Mouse (Mus musculus) liver, embryonic 16.5 days (tissue): ENCODE measurements around the gene Pdap1. TPM values are rescaled to one million over a fixed set of nuclear protein-coding genes. Genes with fewer than 3 reads are reported as not detected.

Source experiments
- ATAC-seq: fragments of 200-750 bp; cut with Nextera tagmentation; 2 replicates; pipeline ENCODE4 v1.8.0; 2017; ENCODE audit warnings: low read depth, mild to moderate bottlenecking, moderate number of reproducible peaks, moderate library complexity
- H3K27ac ChIP-seq: fragments of 300-500 bp; sonication (generic); 2 replicates; pipeline ENCODE4 v1.5.1; 2014; ENCODE audit warnings: mild to moderate bottlenecking, low read length
- H3K27me3 ChIP-seq: fragments of 300-500 bp; sonication (generic); 2 replicates; pipeline ENCODE4 v1.6.1; 2014; ENCODE audit warnings: low read depth, low read length, mixed read lengths; ENCODE audit not compliant: control insufficient read depth, insufficient read depth
- H3K36me3 ChIP-seq: fragments of 300-500 bp; sonication (generic); 2 replicates; pipeline ENCODE4 v1.6.1; 2014; ENCODE audit warnings: mild to moderate bottlenecking; ENCODE audit not compliant: control insufficient read depth, insufficient read depth
- H3K4me1 ChIP-seq: fragments of 300-500 bp; sonication (generic); 2 replicates; pipeline ENCODE4 v1.6.1; 2014; ENCODE audit warnings: low read depth, low read length, mixed read lengths; ENCODE audit not compliant: control insufficient read depth
- H3K4me2 ChIP-seq: fragments of 300-500 bp; sonication (generic); 2 replicates; pipeline ENCODE4 v1.6.1; 2014; ENCODE audit warnings: low read depth, low read length, mixed read lengths
- H3K4me3 ChIP-seq: fragments of 300-500 bp; sonication (generic); 2 replicates; pipeline ENCODE4 v1.5.1; 2014; ENCODE audit warnings: low read depth, mild to moderate bottlenecking, low read length
- H3K9ac ChIP-seq: fragments of 300-500 bp; sonication (generic); 2 replicates; pipeline ENCODE4 v1.6.1; 2014; ENCODE audit warnings: low read depth, low read length
- H3K9me3 ChIP-seq: fragments of 300-500 bp; sonication (generic); replicated peaks from 2 replicates; pipeline ENCODE4 v1.6.1; 2016; ENCODE audit warnings: low read length; ENCODE audit not compliant: control insufficient read depth
- WGBS: fragments of 180-500 bp; shearing (Covaris S2); extraction: QIAGEN DNeasy Blood & Tissue Kit; methylation state at CpG from one replicate; pipeline ENCODE4 v1.1.7; 2014; ENCODE audit not compliant: insufficient replicate concordance; 5-methylcytosine and 5-hydroxymethylcytosine counted together
- polyA plus RNA-seq: library from polyadenylated mRNA; unstranded; fragments of >200 nt; fragmentation: Nextera tagmentation; extraction: Ambion mirVana; gene quantifications from 2 replicates; pipeline ENCODE4 v1.2.1, GENCODE M21; 2015

Gene Pdap1
- 33.6 and 36.3 TPM in 2 replicates for polyA plus RNA-seq

DNA sequence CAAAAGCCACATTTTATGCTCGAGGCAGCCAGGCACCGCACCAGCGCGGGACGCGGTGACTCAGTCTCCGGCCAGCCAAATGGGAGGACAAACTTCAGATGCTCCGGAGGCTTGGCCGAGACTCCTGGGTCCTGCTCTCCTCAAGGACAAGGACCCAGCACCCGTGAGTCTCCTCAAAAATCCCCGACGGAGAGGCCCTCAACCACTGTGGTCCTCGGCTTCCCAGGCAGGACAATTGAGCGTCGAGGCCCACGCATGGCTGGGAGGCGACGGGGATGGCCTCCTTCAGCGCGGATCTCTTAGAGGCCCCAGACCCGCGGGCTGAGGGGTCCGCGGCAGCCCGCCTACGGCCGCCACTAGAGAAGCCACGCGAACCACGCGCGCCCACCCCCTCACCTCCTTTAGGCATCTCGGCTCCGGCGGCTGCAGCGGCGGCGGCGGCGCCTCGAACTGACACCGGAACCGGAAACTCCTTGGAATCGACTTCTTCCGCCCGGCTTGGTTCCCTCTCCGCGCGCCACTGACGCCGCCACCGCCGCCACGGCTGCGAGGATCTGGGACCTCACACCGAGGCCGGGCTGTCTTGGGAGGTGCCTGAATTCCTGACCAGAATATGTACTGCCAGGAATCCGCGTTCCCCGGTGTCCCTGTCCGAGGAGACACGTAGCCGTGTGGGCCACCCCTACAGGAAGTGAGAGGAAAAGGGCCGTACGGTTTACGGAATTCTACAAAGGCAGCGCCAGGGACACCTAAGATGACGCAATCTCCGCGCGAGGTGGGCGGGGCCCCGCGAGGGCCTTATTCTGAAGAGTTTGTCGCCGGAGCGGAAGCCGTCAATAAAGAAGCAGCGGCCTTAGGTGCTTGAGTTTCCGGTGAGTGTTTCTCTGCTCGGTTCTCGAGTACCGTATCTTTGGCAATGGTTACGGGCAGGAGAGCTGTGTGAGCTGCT is at the start of gene Pdap1, which contains the start of gene Bud31:
TSS of gene Pdap1 (minus strand) at position 668 of the 949 bp plus-strand sequence.
TSS of gene Bud31 (plus strand) at position 792 of the 949 bp plus-strand sequence.
- peak within 1 kb of the TSS; percentile 83 for H3K4me2 ChIP-seq
- under 1% methylated on average over 82 of the region's 84 CpGs for WGBS
- peak; percentile 92 for ATAC-seq
- peak within 1 kb of the TSS; percentile 93 for H3K4me3 ChIP-seq
- no peaks in the 10 kb centered on the region for H3K27me3 ChIP-seq
- no peaks in the 10 kb centered on the region for H3K9me3 ChIP-seq
- H3K4me1 ChIP-seq = peaks cover 22% of the 10 kb centered on the region
- peak within 1 kb of the TSS; percentile 90 for H3K9ac ChIP-seq
- H3K36me3 ChIP-seq = peaks cover 39% of the 10 kb centered on the region
- H3K27ac ChIP-seq = peak within 1 kb of the TSS; percentile 94

GRCm38 (mm10) chr5:145189416-145189815 is 49.4 kb upstream of the Pdap1 start:
- H3K9me3 ChIP-seq = no peaks in the 10 kb centered on the region
- H3K9ac ChIP-seq = no peak overlapping the region; the same call in 1 of the 2 replicates
- H3K27me3 ChIP-seq = no peaks in the 10 kb centered on the region
- H3K27ac ChIP-seq = no peak overlapping the region
- H3K4me3 ChIP-seq = peak overlapping the region; percentile 91
- peaks cover 27% of the 10 kb centered on the region for H3K4me1 ChIP-seq
- H3K4me2 ChIP-seq = peak overlapping the region; percentile 85
- peak; percentile 10; the same call in 1 of the 2 replicates for ATAC-seq
- peaks cover 21% of the 10 kb centered on the region for H3K36me3 ChIP-seq
- 30% methylated on average over 6 of the region's 6 CpGs for WGBS

DNA sequence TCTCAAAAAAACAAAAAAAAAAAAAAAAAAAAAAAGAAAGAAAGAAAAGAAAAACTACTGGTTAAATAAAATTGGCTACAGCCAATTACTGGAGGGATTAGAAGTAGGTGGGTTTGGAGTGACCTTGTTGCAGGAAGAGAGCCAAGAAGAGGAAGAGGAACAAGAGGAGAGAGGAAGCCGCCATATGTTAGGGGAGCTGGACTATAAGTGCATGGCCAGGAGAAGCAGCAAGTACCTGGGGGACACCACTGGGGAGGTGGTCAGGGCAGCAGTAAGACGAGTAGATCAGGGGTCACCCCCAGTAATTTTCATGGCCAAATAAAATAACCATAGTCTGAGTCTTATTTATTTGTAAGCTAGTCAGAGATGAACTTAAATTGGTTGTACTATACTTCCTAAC is 45.2 kb upstream of the Pdap1 start:
- Histone ChIP-seq H3K4me3 (no peak overlapping the region), H3K27ac (no peak overlapping the region), H3K9ac (no peak overlapping the region), H3K4me1 (peaks cover 16% of the 10 kb centered on the region), H3K27me3 (no peaks in the 10 kb centered on the region), H3K9me3 (no peaks in the 10 kb centered on the region), H3K36me3 (peaks cover 54% of the 10 kb centered on the region), H3K4me2 (no peak overlapping the region)
- WGBS = 65% methylated on average over 2 of the region's 2 CpGs
- ATAC-seq = no peak

- H3K27ac ChIP-seq = peak overlapping the region; percentile 31; the same call in 1 of the 2 replicates
- H3K36me3 ChIP-seq = peaks cover 76% of the 10 kb centered on the region
- 0 out of 2 replicates have a peak overlapping the region, but pooled peaks have one; percentile 9 for H3K4me3 ChIP-seq
- no peaks in the 10 kb centered on the region for H3K4me1 ChIP-seq
- WGBS = 69% methylated on average over 18 of the region's 18 CpGs
- H3K27me3 ChIP-seq = no peaks in the 10 kb centered on the region
- H3K9ac ChIP-seq = no peak overlapping the region
- peak overlapping the region; percentile 7; the same call in 1 of the 2 replicates for H3K4me2 ChIP-seq
- H3K9me3 ChIP-seq = no peaks in the 10 kb centered on the region
- ATAC-seq = peak; percentile 14
Observed at GRCm38 (mm10) chr5:145178461-145178980, 38.5 kb upstream of the Pdap1 start.

GRCm38 (mm10) chr5:145167306-145167661 is 27.2 kb upstream of the Pdap1 start:
- Histone ChIP-seq H3K4me1 (peaks cover 19% of the 10 kb centered on the region), H3K36me3 (peaks cover 21% of the 10 kb centered on the region), H3K27ac (peak overlapping the region; percentile 82), H3K4me2 (peak overlapping the region; percentile 84), H3K4me3 (peak overlapping the region; percentile 98), H3K9me3 (no peaks in the 10 kb centered on the region), H3K27me3 (no peaks in the 10 kb centered on the region), H3K9ac (peak overlapping the region; percentile 99)
- WGBS = under 1% methylated on average over 28 of the region's 28 CpGs
- peak; percentile 6 for ATAC-seq

DNA sequence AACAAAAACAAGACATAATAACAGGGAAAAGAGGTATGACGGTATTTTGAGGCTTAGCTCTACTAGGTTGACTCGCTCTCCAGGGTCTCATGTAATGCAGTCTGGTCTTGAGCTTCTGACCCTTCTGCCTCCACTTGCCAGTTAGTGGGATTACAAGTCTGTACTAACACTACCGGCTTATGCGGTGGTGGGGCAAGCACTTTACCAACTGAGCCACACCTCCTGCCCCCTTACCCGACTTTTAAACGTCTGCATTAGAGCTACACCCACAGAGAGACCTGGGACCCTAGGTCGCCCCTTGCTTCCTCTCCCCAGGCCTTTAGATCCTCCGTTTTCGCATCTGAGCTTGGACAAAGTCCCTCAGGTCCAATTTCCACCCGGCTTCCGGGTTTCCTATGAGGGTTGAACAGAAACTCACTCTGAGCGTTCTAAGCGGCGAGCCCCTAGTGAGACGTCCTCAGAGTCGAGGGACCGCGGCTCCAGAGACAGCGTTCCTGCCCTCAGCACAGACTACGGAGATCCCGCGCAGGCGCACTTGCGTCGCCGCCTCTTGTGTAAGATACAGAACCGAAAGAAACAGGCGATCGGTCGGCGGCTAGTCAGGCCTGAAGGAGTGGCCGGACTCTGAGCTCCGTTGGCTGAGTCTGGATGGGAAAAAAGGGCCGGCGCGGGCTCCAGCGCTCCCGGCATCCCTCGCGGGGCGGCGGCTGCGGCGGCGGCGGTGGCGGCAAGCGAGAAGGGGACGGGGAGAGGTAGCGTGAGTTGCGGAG is 26.7 kb upstream of the Pdap1 start, which contains the start of the genes Ptcd1 and Cpsf4:
TSS of gene Ptcd1 (minus strand) at position 573 of the 770 bp plus-strand sequence.
TSS of gene Cpsf4 (plus strand) at position 678 of the 770 bp plus-strand sequence.
- peaks cover 19% of the 10 kb centered on the region for H3K4me1 ChIP-seq
- ATAC-seq = peak; percentile 95

GRCm38 (mm10) chr5:145165184-145165583 is 25.1 kb upstream of the Pdap1 start:
- no peak overlapping the region for H3K4me2 ChIP-seq

More for the DNA sequence above, 26.7 kb upstream of the Pdap1 start, which contains the start of the genes Ptcd1 and Cpsf4:
- Histone ChIP-seq H3K36me3 (peaks cover 16% of the 10 kb centered on the region), H3K4me2 (peak within 1 kb of the TSS; percentile 84), H3K4me3 (peak within 1 kb of the TSS; percentile 98), H3K27me3 (no peaks in the 10 kb centered on the region), H3K9me3 (no peaks in the 10 kb centered on the region), H3K9ac (peak within 1 kb of the TSS; percentile 99), H3K27ac (peak within 1 kb of the TSS; percentile 82)
- under 1% methylated on average over 47 of the region's 51 CpGs for WGBS

DNA sequence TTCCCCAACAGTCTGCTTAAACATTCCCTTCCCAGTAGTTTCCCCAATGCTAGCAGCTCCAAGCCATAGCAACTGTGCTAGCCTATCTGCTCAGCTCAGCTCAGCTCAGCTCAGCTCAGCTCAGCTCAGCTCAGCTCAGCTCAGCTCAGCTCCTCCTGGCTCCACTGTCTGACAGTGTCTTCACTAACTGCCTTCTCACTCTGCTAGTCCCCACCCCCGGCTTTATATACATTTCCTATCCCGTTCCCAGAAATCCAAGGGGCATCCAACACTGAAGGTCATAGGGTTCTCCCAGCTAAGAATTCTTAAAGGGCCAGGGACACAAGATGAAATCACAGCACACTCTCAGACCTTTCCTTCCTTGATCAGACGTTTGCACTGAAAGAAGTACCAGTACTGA is 24.7 kb upstream of the Pdap1 start:
- no peaks in the 10 kb centered on the region for H3K9me3 ChIP-seq
- no peak for ATAC-seq
- H3K4me1 ChIP-seq = peaks cover 19% of the 10 kb centered on the region
- peaks cover 13% of the 10 kb centered on the region for H3K36me3 ChIP-seq
- WGBS = 64% methylated on average over 3 of the region's 3 CpGs
- no peaks in the 10 kb centered on the region for H3K27me3 ChIP-seq
- no peak overlapping the region for H3K4me2 ChIP-seq
- H3K27ac ChIP-seq = no peak overlapping the region
- no peak overlapping the region for H3K9ac ChIP-seq
- H3K4me3 ChIP-seq = no peak overlapping the region

More at GRCm38 (mm10) chr5:145165184-145165583, 25.1 kb upstream of the Pdap1 start:
- WGBS = 81% methylated on average over 15 of the region's 15 CpGs
- Histone ChIP-seq H3K4me3 (no peak overlapping the region), H3K4me1 (peaks cover 19% of the 10 kb centered on the region), H3K27ac (no peak overlapping the region), H3K9me3 (no peaks in the 10 kb centered on the region), H3K9ac (no peak overlapping the region), H3K27me3 (no peaks in the 10 kb centered on the region), H3K36me3 (peaks cover 13% of the 10 kb centered on the region)
- no peak for ATAC-seq
